Mouse (Mus musculus): ENCODE results near the gene Zfp747. TPM values are rescaled to one million over a fixed set of nuclear protein-coding genes. Genes with fewer than 3 reads are reported as not detected.

Gene Zfp747
- polyA plus RNA-seq, 1 experiment = 4.3 TPM

DNA sequence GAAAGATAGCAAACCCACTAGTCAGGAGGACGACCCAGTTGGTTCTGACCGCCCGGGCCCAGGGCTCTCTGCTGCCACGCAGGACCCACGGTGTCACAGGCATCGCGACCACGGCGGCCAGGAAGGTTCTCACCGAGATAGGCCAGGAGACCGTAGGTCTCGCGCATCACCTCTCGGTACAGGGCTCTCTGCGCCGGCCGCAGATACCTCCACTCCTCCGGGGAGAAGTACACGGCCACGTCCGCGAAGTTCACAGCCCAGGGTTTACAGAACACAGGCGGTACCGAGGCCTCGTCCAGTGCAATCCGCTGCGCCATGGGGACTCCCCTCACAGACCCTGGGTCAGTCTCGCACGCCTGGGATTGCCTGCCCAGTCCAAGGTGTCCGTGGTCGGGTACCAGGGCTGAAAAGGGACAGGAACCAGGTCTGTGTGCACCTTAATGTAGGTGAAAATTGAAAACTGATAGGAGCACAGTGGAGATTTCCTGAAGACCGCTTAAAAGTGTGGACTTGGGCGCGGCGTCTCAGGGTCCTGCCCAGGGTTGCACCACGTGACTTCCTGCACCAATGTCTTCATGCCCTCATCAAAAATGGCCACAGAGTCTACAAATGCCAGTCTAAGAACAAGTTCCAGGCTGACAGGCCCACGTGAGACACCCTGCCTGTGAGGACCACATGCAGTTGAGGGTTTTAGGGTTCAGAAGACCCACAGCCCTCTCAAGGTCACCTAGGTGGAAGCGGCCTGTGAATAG lies 11.0 kb upstream of the Zfp747 start, which contains the start of gene 9130019O22Rik:
9130019O22Rik (minus strand) TSS at position 526 of the 752 bp plus-strand sequence.
- no peak for TF ChIP-seq GATA1 (IDR thresholded peaks at IDR 0.05; ENCODE audit: low read length)

DNA sequence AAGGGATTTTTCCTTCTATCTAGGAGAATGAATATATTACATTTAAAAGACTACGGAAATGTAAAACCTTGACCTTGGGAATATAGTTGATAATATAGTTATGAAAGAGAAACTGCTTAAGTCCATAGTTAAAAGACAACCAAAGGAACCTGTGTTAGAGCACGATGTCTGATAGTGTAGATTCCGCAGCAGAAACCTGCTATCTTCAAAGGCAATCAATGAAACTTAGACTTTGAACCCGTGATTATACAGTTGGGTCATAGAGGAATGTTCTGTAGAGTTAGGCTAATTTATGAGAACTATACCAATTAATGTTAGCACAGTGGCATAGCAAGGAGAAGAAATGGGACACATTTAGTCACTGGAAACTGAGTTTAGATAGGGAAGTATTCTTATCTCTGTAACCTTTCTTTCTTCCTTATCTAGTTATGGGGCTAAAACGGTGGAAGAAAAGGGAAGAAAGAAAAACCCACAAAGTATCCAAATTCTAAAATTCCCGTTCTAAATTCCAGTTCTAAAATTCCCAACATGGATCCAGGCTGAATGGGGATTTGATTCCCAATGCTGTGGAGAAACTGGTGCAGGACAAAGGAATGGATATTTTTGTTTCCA lies 2.6 kb upstream of the Zfp747 start:
- no peak for TF ChIP-seq GATA1 (IDR thresholded peaks at IDR 0.05; ENCODE audit: low read length)

DNA sequence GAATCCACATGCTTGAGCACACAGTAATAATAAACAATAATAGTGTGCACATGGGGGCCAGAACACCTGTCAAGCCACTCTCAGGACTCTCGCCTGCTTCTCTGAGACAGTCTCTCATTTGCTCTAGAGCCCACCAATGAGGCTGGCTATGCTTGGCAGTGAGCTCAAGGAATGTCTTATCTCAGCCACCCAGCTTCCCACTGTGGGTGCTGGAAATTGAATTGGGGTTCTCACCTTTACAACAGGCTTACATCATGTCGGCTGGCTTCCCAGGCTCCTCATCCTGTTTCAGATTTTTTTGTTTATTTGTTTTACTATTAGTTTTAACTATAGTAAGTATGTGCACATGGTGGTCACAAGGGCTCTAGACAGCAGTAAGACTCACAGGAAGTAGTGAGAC lies 4.6 kb downstream of the Zfp747 start:
- TF ChIP-seq GATA1 (IDR thresholded peaks at IDR 0.05; ENCODE audit: low read length) = no peak

DNA sequence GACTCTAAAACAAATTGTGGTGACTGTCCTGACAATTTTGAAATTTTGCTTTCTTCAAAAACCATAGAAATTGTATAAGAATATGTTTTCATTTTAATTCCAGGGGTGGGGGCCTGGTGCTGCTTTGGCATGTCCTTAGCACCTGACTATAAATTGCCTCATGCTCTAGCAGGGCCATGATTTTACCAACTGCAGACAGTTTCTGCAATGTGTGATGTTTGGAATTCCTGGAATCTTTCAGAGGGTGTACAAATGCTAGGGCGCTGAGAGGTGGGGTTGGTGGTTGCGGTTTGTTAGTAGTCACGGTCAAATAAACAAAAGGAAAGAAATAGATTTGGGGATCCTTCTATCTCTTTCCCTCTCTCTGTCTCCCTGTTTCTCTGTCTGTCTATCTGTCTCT lies 9.6 kb downstream of the Zfp747 start:
- no peak for TF ChIP-seq GATA1 (IDR thresholded peaks at IDR 0.05; ENCODE audit: low read length)

DNA sequence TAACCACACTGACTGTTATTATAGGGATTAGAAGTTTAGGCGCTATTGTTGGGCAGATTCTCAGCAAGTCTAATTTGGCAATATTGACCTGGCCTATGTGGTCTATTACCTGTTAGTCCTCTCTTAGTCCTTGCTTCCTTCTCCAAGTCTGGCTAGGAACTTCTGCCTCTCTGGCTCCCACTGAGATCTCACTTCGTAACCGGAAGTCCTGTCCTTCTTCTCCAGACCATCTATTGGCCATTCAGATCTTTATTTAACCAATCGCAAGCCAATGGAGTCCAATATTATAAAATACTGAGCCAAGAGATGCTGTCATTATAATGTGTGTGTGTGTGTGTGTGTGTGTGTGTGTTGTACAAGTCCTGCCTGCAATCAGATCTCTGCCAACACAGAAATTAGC lies 11.7 kb downstream of the Zfp747 start:
- no peak for TF ChIP-seq GATA1 (IDR thresholded peaks at IDR 0.05; ENCODE audit: low read length)

DNA sequence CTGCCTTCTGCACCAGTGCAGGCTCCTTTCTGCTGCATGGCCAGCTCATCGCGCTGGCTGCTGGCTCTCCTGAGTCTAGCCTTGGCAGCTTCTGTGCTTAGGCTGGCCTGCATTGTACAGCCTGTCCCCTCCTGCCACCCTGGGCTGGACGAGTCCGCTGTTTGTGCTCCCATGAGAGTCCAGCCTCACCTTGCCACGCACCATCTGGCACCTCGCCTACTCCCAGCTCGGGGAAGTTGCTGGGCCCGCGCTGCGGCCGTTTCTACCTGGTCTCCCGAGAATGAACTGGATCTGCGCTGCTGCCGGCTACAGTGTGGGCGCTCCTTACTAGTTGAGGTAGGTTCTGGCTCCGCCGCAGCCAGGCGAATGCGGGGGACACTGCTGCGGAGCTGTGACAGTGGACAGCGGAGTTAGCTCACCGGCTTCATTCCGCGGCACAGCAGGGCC lies 12.4 kb downstream of the Zfp747 start:
- TF ChIP-seq GATA1 (IDR thresholded peaks at IDR 0.05; ENCODE audit: low read length) = no peak

DNA sequence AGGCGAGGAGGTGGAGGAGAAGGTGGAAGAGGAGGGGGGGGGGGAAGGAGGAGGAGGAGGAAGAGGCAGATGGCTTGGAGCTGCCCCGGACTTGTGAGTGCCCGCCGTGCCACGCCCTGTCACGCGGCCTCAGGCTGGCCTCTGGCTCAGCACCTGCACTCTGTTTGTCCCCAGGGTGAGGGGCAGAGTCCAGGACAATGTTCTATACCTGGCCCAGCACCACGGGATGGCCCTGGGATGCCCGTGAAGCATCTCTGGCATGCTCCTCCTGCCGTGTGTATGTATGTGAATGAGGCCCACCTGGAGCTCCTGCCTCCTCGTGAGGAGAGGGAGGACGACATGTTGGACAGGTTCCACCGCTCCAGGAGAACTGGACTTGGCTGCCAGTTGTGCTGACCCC lies 14.4 kb downstream of the Zfp747 start:
- no peak for TF ChIP-seq GATA1 (IDR thresholded peaks at IDR 0.05; ENCODE audit: low read length)

DNA sequence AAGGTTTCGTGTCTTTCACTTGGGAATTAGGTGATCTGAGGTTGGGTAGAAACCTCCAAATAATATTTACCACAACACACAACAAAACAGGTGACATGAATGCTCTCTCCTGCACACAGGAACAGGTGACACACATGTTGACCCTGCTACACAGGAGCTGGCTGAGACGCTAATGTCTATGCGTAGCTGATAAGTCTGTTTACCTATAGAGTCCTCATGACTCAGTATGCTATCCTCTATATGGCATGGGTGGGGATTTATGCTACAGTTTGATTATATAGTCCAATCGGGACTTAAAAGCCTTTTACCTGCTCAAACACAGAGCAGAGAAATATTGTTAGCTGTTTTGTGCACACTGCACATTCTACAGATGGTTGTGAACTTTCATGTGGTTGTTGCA lies 15.6 kb downstream of the Zfp747 start:
- no peak for TF ChIP-seq GATA1 (IDR thresholded peaks at IDR 0.05; ENCODE audit: low read length)

DNA sequence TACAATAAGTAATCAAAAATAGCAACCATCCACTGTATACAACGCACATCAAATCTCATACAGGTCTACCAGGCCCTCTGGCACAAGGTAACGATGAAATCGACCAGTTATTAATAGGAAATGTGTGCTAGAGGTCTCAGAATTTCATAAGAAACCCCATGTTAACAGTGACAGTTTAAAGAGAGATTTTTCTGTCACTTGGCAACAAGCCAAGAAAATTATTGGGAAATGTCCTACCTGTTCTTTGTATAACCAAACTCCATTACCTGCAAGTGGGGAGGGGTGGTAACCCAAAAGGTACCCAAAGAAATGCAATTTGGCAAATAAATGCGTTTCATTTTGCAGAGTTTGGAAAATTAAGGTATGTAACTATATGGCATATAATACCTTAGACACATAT lies 17.4 kb downstream of the Zfp747 start:
- TF ChIP-seq GATA1 (IDR thresholded peaks at IDR 0.05; ENCODE audit: low read length) = no peak

DNA sequence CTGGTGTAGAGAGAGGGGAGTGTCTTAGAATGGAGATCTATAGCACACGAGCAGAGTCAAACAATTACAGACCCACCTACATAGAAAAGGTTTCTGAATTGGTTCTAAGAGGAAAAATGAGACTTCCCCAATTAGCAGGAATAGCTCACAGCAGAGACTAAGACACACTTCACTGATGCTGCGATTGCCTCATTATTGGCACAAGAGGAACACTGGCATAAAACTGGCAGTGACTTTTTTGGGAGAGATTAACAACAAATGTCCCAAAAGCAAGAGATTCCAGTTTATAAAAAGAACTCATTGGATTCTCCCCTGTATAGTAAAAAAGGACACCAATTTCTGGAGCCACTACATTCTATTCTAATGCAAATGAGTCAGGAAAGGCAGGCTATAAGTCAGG lies 18.0 kb downstream of the Zfp747 start:
- TF ChIP-seq GATA1 (IDR thresholded peaks at IDR 0.05; ENCODE audit: low read length) = no peak

DNA sequence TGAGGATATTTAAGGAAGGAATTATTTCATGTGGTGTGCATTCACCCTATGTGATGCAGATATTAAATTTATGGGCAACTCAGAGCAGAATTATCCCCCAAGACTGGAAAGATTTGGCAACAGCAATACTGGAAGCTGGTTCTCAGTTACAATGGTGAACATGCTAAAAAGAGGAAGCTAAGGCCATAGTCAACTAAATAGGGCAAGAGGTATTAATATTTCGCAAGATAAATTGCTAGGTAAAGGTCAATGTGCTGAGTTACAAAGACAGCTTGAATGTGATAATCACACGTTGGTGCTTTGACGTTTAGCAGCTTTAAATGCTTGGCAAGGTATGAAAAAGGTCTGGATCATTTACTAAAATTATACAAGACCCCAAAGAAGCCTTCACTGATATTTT lies 20.1 kb downstream of the Zfp747 start:
- TF ChIP-seq GATA1 (IDR thresholded peaks at IDR 0.05; ENCODE audit: low read length) = no peak

DNA sequence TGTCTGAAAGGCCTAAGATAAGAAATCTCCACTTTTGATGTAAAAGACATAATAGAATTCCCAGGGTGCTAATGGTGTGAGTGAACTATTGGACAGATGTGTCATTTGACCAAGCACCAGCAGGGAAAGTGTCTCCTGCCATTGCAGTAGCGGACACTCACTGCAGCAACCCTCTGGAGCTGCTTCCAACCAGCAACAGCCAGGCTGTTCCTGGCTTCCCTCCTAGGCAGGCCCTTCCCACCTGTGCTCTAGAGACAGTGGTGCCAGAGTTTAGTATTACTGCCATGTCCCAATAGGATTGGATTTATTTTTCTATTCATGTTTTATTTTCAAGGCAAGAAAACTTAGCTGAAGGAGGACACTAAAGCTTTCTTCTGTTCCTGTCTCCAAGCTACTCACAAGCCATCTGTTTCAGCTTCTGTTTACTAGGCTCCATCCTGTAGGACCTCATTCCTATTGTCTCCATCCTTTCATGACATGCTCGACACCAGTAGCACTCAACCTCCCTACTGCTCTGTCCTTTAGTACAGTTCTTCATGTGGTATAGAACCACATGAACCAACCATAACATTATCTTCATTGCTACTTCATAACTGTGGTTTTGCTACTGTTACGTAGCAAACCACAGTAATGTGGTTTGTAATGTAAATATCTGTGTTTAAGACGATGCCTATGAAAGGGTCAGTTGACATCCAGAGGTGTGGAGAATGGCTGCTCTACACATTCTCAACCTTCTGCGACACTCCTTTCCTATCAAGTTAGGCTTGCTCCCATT lies 24.4 kb downstream of the Zfp747 start:
- no peak for TF ChIP-seq GATA1 (IDR thresholded peaks at IDR 0.05; ENCODE audit: low read length)

DNA sequence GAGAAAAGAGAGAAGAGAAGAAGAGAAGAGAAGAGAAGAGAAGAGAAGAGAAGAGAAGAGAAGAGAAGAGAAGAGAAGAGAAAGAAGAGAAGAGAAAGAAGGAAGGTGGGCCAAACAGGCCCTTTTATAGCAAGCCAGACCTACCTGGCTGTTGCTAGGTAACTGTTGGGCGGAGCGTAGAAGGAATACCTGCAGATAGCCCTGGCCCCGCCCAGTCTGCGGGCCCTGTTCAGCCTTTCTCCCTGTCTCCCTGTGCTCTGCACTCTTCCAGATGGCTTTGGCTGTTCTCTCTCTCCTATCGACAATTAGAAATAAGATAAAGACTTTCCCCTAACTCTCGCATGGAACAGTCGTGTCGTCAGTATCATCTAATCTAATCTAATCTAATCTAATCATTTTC lies 29.2 kb downstream of the Zfp747 start:
- no peak for TF ChIP-seq GATA1 (IDR thresholded peaks at IDR 0.05; ENCODE audit: low read length)

DNA sequence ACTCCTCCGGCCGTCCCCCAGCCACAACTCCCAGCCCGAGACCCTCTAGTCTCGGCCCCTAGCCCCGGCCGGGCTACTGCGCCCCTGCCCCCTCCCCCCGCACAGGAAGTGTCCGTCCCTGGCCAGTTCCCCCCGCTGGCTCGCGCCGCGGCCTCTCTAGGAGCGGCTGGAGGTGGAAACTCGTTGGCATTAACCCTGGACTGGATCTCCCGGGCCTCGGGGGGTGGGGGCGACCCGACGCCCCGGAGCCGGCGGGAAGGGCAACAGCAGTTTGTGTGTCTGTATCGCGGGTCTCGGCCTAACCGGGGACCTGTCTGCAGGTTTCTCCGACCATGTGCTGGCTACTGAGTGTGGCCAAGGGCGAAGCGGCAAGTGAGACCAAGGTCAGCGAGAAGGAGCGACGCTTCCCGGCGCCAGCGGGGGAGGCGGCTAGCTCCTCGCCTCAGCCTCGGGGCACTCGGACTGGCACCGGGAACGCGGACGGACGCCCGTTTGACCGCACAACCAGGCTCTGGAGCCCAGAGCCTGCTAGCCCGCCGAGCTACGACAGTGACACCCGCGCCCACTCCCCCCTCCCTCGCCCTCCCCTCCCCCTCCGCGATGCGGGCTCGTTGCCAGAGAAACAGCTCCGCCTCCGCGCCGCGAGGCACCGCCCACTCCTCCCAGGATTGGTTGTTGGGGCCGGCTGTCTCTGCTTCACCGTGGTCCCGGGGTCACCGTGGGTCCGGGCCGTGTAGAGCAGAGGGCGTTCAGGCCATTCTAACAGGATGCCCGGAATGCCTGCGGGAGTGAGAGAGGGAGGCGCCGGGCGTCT lies 30.1 kb downstream of the Zfp747 start, which contains the start of gene Zfp768:
Zfp768 (minus strand) TSS at position 78 of the 814 bp plus-strand sequence.
- no peak for TF ChIP-seq GATA1 (IDR thresholded peaks at IDR 0.05; ENCODE audit: low read length)

DNA sequence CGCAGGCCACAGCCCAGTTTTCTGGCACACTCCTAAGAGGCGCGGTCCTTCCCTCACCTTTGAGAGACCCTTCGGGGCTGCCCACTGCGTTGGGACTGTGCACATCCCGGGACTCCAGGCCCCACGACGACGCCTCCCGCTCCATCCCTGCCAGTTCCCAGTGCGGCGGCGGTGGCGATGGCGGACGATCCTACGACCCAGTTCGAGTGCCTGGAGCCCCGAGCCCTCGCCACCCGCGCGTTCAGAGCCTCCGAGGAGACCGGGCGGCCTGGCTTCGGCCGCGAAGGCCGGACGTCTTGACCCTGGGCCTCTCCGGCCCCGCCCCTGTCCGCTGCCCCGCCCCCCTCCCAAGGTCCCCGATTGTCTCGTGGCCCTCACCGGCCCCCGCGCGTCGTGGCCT lies 30.8 kb downstream of the Zfp747 start:
- no peak for TF ChIP-seq GATA1 (IDR thresholded peaks at IDR 0.05; ENCODE audit: low read length)
